Mouse (Mus musculus): ENCODE data around the gene Elovl5. TPM values are rescaled to one million over a fixed set of nuclear protein-coding genes. Genes with fewer than 3 reads are reported as not detected.

Elovl5 gene
- polyA plus RNA-seq, 1 experiment from 2014 or later, result 58.7 TPM

- H3K4me1 ChIP-seq, result peaks cover 12% of the 10 kb centered on the region
- H3K4me3 ChIP-seq, result no peak overlapping the region
- ATAC-seq (replicated peaks), result no peak
- H3K27ac ChIP-seq, result no peak overlapping the region
- H3K9ac ChIP-seq, result no peak overlapping the region
- no peak overlapping the region for H3K4me2 ChIP-seq
- H3K27me3 ChIP-seq (replicated peaks), result no peaks in the 10 kb centered on the region
- no peaks in the 10 kb centered on the region for H3K9me3 ChIP-seq
- WGBS, result 90% methylated on average over 2 of the region's 2 CpGs
- H3K36me3 ChIP-seq (replicated peaks), result no peaks in the 10 kb centered on the region
Observed at GRCm38 (mm10) chr9:77948214-77948613, 31.1 kb downstream of the Elovl5 start.

- 34% methylated on average over 7 of the region's 7 CpGs for WGBS
- Histone ChIP-seq H3K4me1 (peaks cover 12% of the 10 kb centered on the region), H3K27me3 (replicated peaks) (no peaks in the 10 kb centered on the region), H3K9ac (no peak overlapping the region), H3K36me3 (replicated peaks) (no peaks in the 10 kb centered on the region), H3K9me3 (no peaks in the 10 kb centered on the region), H3K4me2 (no peak overlapping the region), H3K27ac (no peak overlapping the region), H3K4me3 (no peak overlapping the region)
- 0 out of 2 replicates have a peak, but pooled peaks have one; percentile 21 for ATAC-seq (replicated peaks)
Observed at GRCm38 (mm10) chr9:77949753-77950268, 32.6 kb downstream of the Elovl5 start.

GRCm38 (mm10) chr9:77950841-77951475 is 33.8 kb downstream of the Elovl5 start:
- Histone ChIP-seq H3K9ac (no peak overlapping the region), H3K36me3 (replicated peaks) (no peaks in the 10 kb centered on the region), H3K27me3 (replicated peaks) (no peaks in the 10 kb centered on the region), H3K27ac (no peak overlapping the region), H3K9me3 (no peaks in the 10 kb centered on the region), H3K4me2 (no peak overlapping the region), H3K4me3 (no peak overlapping the region), H3K4me1 (peaks cover 12% of the 10 kb centered on the region)
- ATAC-seq (replicated peaks), result no peak
- 87% methylated on average over 7 of the region's 7 CpGs for WGBS

GRCm38 (mm10) chr9:77951971-77952370 is 34.8 kb downstream of the Elovl5 start:
- no peaks in the 10 kb centered on the region for H3K36me3 ChIP-seq (replicated peaks)
- H3K9me3 ChIP-seq, result no peaks in the 10 kb centered on the region
- H3K9ac ChIP-seq, result no peak overlapping the region
- WGBS, result 73% methylated on average over 7 of the region's 7 CpGs
- H3K27ac ChIP-seq, result no peak overlapping the region
- no peak overlapping the region for H3K4me2 ChIP-seq
- no peak for ATAC-seq (replicated peaks)
- no peak overlapping the region for H3K4me3 ChIP-seq
- H3K27me3 ChIP-seq (replicated peaks), result no peaks in the 10 kb centered on the region
- H3K4me1 ChIP-seq, result peaks cover 12% of the 10 kb centered on the region

- Histone ChIP-seq H3K27ac (no peak overlapping the region), H3K4me1 (peaks cover 12% of the 10 kb centered on the region), H3K9ac (no peak overlapping the region), H3K27me3 (replicated peaks) (no peaks in the 10 kb centered on the region), H3K36me3 (replicated peaks) (no peaks in the 10 kb centered on the region), H3K4me3 (no peak overlapping the region), H3K9me3 (no peaks in the 10 kb centered on the region), H3K4me2 (no peak overlapping the region)
- 79% methylated on average over 8 of the region's 8 CpGs for WGBS
- no peak for ATAC-seq (replicated peaks)
Observed at GRCm38 (mm10) chr9:77953053-77953452, 35.9 kb downstream of the Elovl5 start.

DNA sequence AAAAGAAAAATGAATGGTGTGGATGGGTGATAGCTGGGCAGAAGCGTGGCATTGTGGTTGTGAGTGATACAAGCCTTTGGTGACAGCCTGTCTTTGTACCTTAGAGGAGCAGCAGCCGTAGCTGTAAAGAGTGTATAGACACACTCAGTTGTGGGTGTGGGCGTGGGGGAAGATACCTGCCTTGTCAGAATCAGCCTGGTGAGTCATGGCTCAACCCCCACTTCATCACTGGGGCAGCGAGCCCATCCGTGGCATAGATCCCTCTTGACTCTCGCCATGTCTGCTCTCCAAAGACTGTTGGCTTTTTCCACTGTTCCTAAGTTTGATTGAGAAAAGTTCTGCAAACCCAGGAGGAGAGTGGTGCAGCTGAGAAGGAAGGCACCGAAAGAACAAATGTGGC is 37.3 kb downstream of the Elovl5 start:
- no peak for ATAC-seq (replicated peaks)
- WGBS, result 89% methylated on average over 7 of the region's 7 CpGs
- H3K4me2 ChIP-seq, result no peak overlapping the region

GRCm38 (mm10) chr9:77954981-77955380 is 37.8 kb downstream of the Elovl5 start:
- WGBS, result 74% methylated on average over 3 of the region's 3 CpGs
- no peak for ATAC-seq (replicated peaks)
- H3K27me3 ChIP-seq (replicated peaks), result no peaks in the 10 kb centered on the region
- H3K36me3 ChIP-seq (replicated peaks), result no peaks in the 10 kb centered on the region
- no peak overlapping the region for H3K9ac ChIP-seq
- H3K4me2 ChIP-seq, result no peak overlapping the region
- H3K27ac ChIP-seq, result no peak overlapping the region
- no peaks in the 10 kb centered on the region for H3K9me3 ChIP-seq
- peaks cover 3% of the 10 kb centered on the region for H3K4me1 ChIP-seq
- H3K4me3 ChIP-seq, result no peak overlapping the region

More for the DNA sequence above, 37.3 kb downstream of the Elovl5 start:
- no peak overlapping the region for H3K27ac ChIP-seq
- no peaks in the 10 kb centered on the region for H3K9me3 ChIP-seq
- H3K9ac ChIP-seq, result no peak overlapping the region
- no peaks in the 10 kb centered on the region for H3K36me3 ChIP-seq (replicated peaks)
- peaks cover 8% of the 10 kb centered on the region for H3K4me1 ChIP-seq
- H3K4me3 ChIP-seq, result no peak overlapping the region
- H3K27me3 ChIP-seq (replicated peaks), result no peaks in the 10 kb centered on the region

DNA sequence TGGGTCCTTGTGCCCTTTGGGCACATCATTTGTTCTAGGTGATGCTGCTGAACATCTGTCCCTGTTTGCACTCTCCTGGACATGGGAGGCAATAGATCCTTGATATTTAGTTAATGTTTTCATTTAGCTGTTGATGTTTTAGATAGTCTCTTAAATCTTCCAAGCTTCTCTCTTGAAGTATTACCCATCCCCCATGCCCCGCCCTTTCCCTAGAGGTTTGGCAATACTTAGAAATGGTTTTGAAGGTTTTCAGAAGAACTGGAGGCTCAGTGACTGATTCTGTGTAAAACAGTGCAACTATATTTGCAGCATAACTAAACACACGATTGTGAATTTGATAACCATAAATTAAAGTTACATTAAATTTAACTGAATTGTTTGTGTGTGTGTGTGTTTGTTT is 38.3 kb downstream of the Elovl5 start:
- Histone ChIP-seq H3K9me3 (no peaks in the 10 kb centered on the region), H3K4me3 (no peak overlapping the region), H3K4me2 (no peak overlapping the region), H3K27me3 (replicated peaks) (no peaks in the 10 kb centered on the region), H3K36me3 (replicated peaks) (no peaks in the 10 kb centered on the region), H3K9ac (no peak overlapping the region), H3K27ac (no peak overlapping the region), H3K4me1 (no peaks in the 10 kb centered on the region)
- WGBS, result 94% methylated on average over 2 of the region's 2 CpGs
- ATAC-seq (replicated peaks), result no peak

DNA sequence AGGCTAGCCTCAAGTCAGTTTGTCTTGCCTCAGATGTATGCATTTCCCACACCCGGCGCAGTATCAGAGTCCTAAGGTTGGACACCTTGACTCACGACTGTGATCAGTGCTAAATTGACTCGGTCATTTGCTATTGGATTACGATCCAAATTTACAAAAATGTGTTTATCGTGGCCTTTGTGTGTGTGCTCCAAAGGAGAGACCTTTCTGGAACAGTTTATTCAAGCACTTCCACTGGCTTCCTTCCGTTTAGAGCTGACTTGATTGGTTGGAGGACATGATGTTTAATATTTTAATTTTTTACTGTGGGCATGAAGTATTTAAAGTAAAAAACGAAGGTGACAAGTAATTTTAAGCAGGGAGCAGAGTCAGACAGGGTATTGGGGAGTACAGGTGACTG is 38.8 kb downstream of the Elovl5 start:
- Histone ChIP-seq H3K4me2 (no peak overlapping the region), H3K4me3 (no peak overlapping the region), H3K9me3 (no peaks in the 10 kb centered on the region), H3K36me3 (replicated peaks) (no peaks in the 10 kb centered on the region), H3K27ac (no peak overlapping the region), H3K9ac (no peak overlapping the region), H3K27me3 (replicated peaks) (no peaks in the 10 kb centered on the region), H3K4me1 (no peaks in the 10 kb centered on the region)
- ATAC-seq (replicated peaks), result no peak
- WGBS, result 92% methylated on average over 8 of the region's 8 CpGs

GRCm38 (mm10) chr9:77958327-77958726 is 41.2 kb downstream of the Elovl5 start:
- 86% methylated on average over 7 of the region's 7 CpGs for WGBS
- no peak for ATAC-seq (replicated peaks)
- Histone ChIP-seq H3K9ac (no peak overlapping the region), H3K27me3 (replicated peaks) (no peaks in the 10 kb centered on the region), H3K4me3 (no peak overlapping the region), H3K9me3 (no peaks in the 10 kb centered on the region), H3K27ac (no peak overlapping the region), H3K4me2 (no peak overlapping the region), H3K36me3 (replicated peaks) (no peaks in the 10 kb centered on the region), H3K4me1 (no peaks in the 10 kb centered on the region)

- Histone ChIP-seq H3K4me1 (peaks cover 7% of the 10 kb centered on the region; the same call in 1 of the 2 replicates), H3K27ac (no peak overlapping the region), H3K4me2 (no peak overlapping the region), H3K27me3 (replicated peaks) (no peaks in the 10 kb centered on the region), H3K9me3 (no peaks in the 10 kb centered on the region), H3K9ac (no peak overlapping the region), H3K36me3 (replicated peaks) (no peaks in the 10 kb centered on the region), H3K4me3 (no peak overlapping the region)
- ATAC-seq (replicated peaks), result no peak
- WGBS, result 94% methylated on average over 12 of the region's 12 CpGs
Observed at GRCm38 (mm10) chr9:77959759-77960158, 42.6 kb downstream of the Elovl5 start.

- 80% methylated on average over 6 of the region's 6 CpGs for WGBS
- Histone ChIP-seq H3K36me3 (replicated peaks) (no peaks in the 10 kb centered on the region), H3K9ac (no peak overlapping the region), H3K4me2 (no peak overlapping the region), H3K4me1 (peaks cover 9% of the 10 kb centered on the region; the same call in 1 of the 2 replicates), H3K9me3 (no peaks in the 10 kb centered on the region), H3K27me3 (replicated peaks) (no peaks in the 10 kb centered on the region), H3K4me3 (no peak overlapping the region), H3K27ac (no peak overlapping the region)
- ATAC-seq (replicated peaks), result no peak
Observed at GRCm38 (mm10) chr9:77961350-77961749, 44.2 kb downstream of the Elovl5 start.

GRCm38 (mm10) chr9:77964084-77964483 is 46.9 kb downstream of the Elovl5 start:
- WGBS, result 19% methylated on average over 14 of the region's 14 CpGs
- H3K4me3 ChIP-seq, result no peak overlapping the region
- peak; percentile 84 for ATAC-seq (replicated peaks)
- H3K27ac ChIP-seq, result no peak overlapping the region
- H3K27me3 ChIP-seq (replicated peaks), result no peaks in the 10 kb centered on the region
- no peaks in the 10 kb centered on the region for H3K36me3 ChIP-seq (replicated peaks)
- H3K4me1 ChIP-seq, result peaks cover 9% of the 10 kb centered on the region; the same call in 1 of the 2 replicates
- no peak overlapping the region for H3K9ac ChIP-seq
- H3K9me3 ChIP-seq, result no peaks in the 10 kb centered on the region
- H3K4me2 ChIP-seq, result no peak overlapping the region
